Mouse (Mus musculus) kidney, adult 2 months (tissue): ENCODE data around the gene Smc3.

ENCODE experiments used
- CTCF ChIP-seq: fragments of 200-500 bp; conservative IDR thresholded peaks from 2 replicates; pipeline ENCODE4 v1.5.1; 2011; ENCODE audit warnings: low read depth, mild to moderate bottlenecking, control low read depth, low read length, moderate library complexity, mixed read lengths; ENCODE audit not compliant: insufficient read depth, insufficient read length
- POLR2A ChIP-seq: fragments of 200-500 bp; IDR thresholded peaks from one replicate; pipeline ENCODE4 v1.6.1; 2011; ENCODE audit warnings: low read depth, low read length, control low read depth

DNA sequence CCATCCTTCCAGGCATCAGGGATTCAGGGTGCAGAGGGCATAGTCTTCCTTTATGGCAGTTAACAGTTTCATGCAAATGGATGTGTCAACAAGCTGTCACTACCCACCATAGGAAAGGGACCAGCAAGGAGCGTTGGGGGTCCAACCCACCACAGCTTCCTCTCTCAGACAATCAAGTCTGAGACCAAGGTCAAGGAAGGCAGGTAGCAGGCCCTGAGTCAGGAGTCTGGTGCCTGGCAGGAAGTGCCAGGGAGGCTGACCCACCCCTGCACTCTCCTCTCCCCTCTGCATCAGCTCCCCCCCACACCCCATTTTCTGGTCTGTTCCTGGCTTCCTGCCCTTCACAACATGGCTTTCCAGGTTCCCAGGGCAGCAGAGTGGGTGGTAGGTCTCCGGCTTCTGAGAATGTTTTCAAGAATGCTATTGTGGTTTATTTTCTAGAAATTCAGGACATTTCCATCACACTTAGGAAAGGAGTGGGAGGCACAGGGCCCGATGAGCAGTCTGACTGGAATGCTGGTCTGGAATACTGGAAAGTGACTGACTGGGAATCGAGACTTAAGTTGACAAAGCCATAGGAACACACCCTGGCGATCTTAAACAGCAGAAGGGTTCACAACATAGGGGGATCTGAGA lies 45.1 kb upstream of the Smc3 start:
- TF ChIP-seq CTCF: no peak
- TF ChIP-seq POLR2A: no peak
